Mouse (Mus musculus) megakaryocyte progenitor cell, adult 5-6 weeks (primary cell): Measurements from ENCODE around the gene Toe1. TPM values are rescaled to one million over a fixed set of nuclear protein-coding genes. Genes with fewer than 3 reads are reported as not detected.
"Not testable (repeated sequence)": the region's sequence is repeated elsewhere in the genome, so short reads cannot be mapped to it uniquely, and the experiment has no call there.

Source experiments
- ATAC-seq: replicated peaks from 2 replicates; pipeline ENCODE4 v1.8.0; 2016; ENCODE audit warnings: mild to moderate bottlenecking, moderate TSS enrichment, inconsistent platforms; ENCODE audit not compliant: poor library complexity
- total RNA-seq, 2 experiments: library from RNA; stranded (forward) in 1 of 2; stranded (reverse) in 1 of 2; fragments of 157-497, 149-512 nt in 1 of 2; fragments of 200-1000 nt in 1 of 2; gene quantifications; 2 replicates each; pipeline versions ENCODE4 v1.2.3 to v1.2.4; 2015 to 2017

Gene Toe1
- total RNA-seq (2015) (17.4 and 18.2 TPM in 2 replicates), total RNA-seq (2017) (33.9 and 42.0 TPM in 2 replicates)

DNA sequence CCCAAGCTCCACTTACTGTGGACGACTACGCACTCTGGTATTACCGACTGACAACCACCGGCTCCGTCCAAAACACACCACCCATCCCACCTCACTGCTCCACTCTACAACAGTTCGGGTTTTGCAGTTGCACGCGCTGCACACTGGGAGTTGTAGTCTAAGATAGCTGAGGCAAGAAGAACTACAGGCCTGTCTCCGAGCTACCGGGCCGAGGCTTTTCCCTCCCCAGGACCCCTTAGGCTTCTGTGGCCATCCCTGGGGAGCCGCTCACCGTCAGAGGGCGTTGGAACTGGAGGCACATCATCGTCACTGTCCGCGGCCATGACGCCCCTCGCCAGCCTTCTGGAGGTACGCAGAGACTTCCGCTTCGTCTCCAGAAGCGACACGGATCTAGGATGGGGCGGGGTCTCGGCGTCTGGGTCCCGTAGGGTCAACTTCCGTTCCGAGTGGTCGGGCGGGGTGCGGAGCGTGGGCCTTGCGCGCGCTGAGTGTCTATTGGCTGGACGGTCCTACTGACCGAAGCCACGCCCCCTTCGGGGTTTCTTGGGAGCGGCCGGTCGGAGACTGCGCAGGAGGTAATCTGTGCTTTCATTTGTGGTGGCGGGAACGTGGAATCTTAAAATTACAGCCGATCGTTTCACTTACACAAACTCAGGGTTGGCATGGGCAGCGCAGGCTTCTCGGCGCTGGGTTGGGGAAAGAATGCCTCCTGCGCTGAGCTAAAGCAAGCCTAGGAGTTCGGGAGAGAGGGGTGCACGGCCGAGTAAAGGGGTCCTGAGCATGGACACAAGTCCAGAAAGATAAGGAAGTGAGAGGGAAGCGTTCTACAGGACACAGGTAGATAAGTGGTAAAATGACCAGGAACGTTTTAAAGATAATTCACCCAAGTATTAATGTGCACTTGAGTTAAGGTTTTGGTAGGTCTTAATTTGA is at the start of gene Toe1, which contains the start of gene Mutyh:
Toe1 (minus strand) TSS at position 444 of the 933 bp plus-strand sequence.
Mutyh (plus strand) TSS at position 527 of the 933 bp plus-strand sequence.
- peak; percentile 96 for ATAC-seq

GRCm38 (mm10) chr4:116857203-116857602 is 49.8 kb upstream of the Toe1 start:
- ATAC-seq, result no peak

DNA sequence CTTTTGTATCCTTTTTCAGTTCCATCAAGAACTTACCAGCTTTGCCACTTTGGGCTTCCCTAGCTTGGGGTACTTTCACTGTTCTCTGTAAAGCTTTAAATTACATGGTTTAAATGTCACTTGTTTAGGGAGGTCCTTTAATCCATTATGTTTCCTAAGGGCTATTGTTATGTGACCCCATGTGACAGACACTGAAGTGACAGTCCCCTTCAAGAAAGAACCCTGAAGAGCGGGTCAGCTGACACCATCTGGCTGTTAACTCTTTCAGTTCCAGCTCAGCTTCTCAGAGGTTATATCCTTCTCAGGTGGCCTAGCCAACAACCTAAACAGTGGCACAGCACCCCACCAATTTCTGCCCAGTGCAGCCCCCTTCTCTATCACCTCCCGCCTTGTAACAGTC is 46.8 kb upstream of the Toe1 start:
- ATAC-seq, result no peak

- no peak for ATAC-seq
Measured at GRCm38 (mm10) chr4:116849901-116850300, 42.5 kb upstream of the Toe1 start.

- ATAC-seq, result no peak
Measured at GRCm38 (mm10) chr4:116844324-116844723, 36.9 kb upstream of the Toe1 start.

DNA sequence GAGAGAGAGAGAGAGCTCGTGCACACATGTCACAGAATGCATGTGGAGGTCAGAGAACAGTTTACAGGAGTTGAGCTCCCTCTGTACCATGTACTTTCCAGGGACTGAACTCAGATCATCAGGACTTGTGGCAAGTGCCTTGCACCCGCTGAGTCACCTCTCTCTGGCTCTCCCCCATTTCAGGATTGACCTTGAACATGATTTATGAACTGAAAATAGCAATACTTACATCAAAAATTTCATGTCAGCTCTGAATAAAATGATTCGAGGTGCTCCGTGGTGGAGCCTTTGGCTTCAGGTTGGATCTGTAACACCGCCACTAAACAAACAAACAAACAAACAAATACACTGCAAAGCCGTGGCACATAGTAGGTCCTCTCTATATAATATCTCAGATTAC is 33.4 kb upstream of the Toe1 start:
- ATAC-seq, result no peak

GRCm38 (mm10) chr4:116840096-116840495 is 32.7 kb upstream of the Toe1 start:
- ATAC-seq, result not testable (repeated sequence)

DNA sequence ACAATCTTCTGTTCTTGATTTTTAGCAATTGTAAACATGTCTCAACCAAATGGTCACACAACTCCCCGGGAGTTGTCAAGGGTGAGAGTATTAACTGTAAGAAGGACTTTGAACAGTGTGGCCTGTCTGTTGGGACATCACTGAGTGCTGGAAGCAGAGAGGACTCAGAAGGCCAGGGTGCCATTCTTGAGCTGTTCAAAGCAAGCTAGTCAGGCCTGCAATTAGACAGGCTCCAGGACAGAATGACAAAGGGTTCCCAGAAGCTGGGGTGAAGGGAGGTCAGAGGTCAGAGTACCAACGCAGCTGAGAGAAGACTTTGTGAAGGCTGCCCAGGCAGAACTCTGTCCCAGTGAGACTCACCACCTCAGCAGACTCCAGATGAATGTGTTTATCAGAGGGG is 31.6 kb upstream of the Toe1 start:
- ATAC-seq, result no peak

- ATAC-seq, result no peak
Measured at GRCm38 (mm10) chr4:116830070-116830368, 22.6 kb upstream of the Toe1 start.

GRCm38 (mm10) chr4:116829364-116830069 is 22.1 kb upstream of the Toe1 start:
- ATAC-seq, result no peak

- peak; percentile 84 for ATAC-seq
Measured at GRCm38 (mm10) chr4:116827819-116828218, 20.4 kb upstream of the Toe1 start.

DNA sequence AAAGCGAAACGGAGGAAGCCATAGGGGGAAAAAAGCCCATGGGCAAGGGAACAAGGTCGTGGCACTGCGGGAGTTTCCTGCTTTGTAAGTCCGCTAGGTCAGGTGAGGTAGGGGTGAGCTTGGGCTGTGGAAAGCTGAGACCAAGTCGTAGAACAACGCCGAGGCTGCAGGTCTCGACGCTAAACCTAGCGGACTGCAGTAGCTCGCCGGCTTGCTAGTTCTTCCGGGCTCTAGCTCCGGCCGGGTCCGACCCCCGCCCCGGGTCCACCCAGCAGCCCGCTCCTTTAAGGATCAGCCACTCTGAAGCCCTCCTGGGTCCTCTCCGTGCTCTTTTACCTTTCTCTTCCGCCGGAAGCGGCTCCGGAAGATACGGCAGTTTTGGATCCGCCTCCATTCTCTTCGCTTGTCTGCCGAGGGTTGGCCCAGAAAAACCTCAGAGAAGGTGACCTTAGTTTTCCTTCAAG is 17.1 kb upstream of the Toe1 start:
- ATAC-seq, result peak; percentile 53

DNA sequence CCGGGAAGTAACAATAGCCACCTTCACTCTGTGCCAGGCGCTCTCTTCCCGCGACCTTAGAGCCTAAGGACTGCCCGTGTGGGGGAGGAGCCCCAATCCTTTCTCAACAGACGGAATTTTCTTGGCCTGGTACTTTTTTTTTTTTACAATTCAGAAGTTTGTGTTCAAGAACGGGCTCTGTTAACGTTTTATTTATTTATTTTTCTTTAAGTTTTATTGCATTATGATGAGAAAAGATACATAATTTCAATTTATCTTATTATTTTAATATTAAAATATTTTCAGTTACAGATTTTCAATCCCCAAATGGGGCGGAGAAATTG is 14.2 kb upstream of the Toe1 start, which contains the start of gene Hpdl:
Hpdl (minus strand) TSS at position 14 of the 323 bp plus-strand sequence.
- ATAC-seq, result no peak

GRCm38 (mm10) chr4:116820902-116821693 is 13.7 kb upstream of the Toe1 start:
- ATAC-seq, result peak; percentile 73

GRCm38 (mm10) chr4:116819968-116820901 is 12.8 kb upstream of the Toe1 start:
- no peak for ATAC-seq

DNA sequence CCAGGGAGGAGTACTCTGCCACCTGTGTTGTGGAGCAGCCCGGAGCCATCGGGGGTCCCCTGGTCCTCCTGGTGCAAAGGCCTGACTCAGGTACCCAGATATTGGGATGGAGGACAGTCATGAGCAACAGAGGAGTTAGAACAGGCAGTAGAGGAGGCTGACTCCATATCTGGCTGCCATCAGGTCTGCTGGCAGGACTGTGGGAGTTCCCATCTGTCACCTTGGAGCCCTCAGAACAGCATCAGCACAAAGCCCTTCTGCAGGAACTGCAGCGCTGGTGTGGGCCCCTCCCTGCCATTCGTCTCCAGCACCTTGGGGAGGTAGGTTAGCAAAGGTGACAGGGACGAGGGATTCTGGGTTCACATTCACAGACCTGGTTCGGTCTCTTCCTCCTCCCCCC is 10.0 kb upstream of the Toe1 start:
- ATAC-seq, result no peak

- ATAC-seq, result no peak
Measured at GRCm38 (mm10) chr4:116815276-116815675, 7.8 kb upstream of the Toe1 start.

DNA sequence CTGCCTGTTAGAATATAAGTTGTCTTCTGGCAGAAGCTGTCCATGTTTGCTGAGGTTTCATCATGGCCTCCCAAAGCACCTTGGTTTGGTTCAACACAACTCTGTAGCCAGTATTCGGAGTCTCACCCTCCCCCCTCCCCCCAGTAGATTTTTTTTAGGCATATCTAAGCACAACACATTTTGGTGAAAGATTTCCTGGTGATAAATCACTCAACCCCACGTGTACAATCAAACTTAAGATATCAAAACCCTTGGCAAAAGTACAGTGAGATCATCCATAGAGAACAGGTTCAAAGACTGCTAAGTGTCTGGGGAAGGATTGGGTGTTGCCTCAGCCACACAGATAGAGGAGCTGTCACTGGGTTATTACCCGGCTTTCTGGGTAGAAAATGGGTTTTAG is 3.6 kb upstream of the Toe1 start:
- ATAC-seq, result no peak

GRCm38 (mm10) chr4:116799901-116800300 is 7.5 kb downstream of the Toe1 start:
- ATAC-seq, result peak; percentile 96
